Mouse (Mus musculus) natural killer cell, adult 2 months (primary cell): Measurements from ENCODE around the gene Dhrs13.

Experiments
- DNase-seq, 2 experiments: peaks; one replicate each; pipeline ENCODE4 v3.0.0; 2022; ENCODE audit warnings: low spot score in 2 of 2

Gene Dhrs13

GRCm38 (mm10) chr11:78031947-78032808 is at the start of gene Dhrs13:
Dhrs13 (plus strand) TSS chr11:78032280.
- DNase-seq = peak; percentile 56 to 75

GRCm38 (mm10) chr11:77982441-77982905 is 49.6 kb upstream of the Dhrs13 start, which contains the start of gene Phf12:
Phf12 (plus strand) TSS chr11:77982754.
- DNase-seq = peak; percentile 99 to 100

- DNase-seq = peak; percentile 61 to 63
Observed at GRCm38 (mm10) chr11:77983191-77983936, 48.7 kb upstream of the Dhrs13 start.

DNA sequence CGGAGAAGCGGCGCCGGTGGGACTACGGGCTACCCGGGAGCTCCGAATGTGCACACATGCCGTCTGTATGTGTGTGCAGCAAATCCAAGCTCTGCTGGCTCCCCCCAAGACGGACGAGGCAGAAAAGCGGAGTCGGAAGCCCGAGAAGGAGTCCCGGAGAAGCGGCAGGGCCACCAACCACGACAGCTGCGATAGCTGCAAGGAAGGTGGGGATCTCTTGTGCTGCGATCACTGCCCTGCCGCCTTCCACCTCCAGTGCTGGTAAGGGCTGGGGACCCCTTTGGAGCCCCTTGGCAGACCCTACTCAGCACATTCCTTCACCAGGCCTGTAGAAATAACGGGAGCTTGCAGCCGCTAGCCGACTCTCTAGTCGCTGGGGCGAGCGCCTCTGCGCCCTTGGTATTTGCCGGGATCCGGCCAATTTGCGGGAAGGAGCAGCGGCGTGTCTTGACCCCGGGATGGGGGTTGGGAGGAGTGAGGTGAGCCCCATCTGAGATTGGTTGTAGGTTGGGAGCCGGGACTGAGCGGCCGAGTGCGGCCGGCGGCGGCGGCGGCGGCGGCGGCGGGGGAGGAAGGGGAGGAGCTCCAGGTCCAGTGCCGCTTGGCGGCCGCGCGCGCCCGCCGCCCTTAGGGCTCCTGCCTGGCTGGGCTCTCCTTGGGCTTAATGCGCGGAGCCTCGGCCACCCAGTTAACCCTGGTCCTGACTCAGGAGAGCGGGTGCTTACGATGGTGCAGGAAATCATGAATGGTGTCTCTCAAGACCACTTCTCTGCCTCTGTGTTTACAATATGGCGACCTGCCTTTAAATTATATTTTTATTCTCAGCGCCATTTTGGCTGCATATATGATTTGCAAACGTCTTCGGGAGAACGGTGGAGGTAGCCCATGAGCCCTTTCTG is 47.9 kb upstream of the Dhrs13 start:
- DNase-seq = peak; percentile 54 to 58

- DNase-seq = no peak
Observed at GRCm38 (mm10) chr11:77984836-77985231, 47.2 kb upstream of the Dhrs13 start.

DNA sequence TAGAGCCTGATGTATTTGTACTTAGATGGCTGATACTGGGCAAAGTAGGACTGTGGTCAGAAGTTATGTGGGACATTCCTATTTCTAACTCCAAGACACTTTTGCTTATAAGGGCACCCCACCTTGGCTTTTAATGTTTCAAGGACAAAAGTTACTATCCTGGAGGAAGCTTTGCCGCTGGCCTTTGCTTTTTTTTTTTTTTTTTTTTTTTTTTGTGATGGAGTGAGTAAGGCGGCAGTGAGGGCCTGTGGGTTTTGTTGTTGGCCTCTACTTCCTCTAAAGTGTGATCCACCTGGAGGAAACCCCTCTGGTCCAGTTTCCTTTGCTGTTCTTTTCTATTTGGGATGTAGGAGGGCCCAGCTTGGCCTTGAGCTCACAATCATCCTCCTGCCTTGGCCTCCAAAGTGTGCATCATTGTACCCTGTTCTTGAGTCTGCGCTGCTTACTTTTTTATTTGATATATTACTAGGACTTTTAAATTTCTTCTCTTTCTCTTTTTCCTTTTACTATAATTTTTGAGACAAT is 46.5 kb upstream of the Dhrs13 start:
- no peak for DNase-seq

DNA sequence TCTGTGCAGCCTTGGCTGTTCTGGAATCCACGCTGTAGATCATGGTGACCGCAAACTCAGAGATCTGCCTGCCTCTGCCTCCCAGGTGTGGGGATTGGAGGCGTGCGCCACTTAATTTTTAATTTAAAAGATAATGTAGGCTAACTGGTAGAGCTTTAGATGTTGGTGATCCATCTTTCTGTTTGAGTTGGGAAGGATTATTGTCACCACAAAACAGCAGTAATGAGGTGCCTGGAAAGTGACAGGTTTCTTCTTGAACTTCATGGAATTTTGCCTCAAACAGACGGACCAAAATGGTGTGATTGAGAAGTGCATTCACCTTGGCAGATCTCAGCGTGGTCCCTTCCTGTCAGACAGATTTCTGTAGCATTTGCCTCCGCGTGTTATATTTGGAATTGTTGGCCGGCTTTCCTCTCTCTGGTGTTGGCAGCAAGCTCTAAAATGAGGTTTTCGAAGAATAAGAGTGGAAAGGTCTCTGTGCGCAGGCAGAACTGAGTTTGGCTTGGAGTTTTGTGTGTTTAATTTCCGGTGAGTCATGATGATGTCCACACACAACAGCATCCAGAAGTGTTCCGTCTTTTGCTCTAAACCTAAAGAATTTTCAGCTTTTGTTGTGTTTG is 42.9 kb upstream of the Dhrs13 start:
- no peak for DNase-seq

GRCm38 (mm10) chr11:77995556-77995955 is 36.5 kb upstream of the Dhrs13 start:
- no peak for DNase-seq

- DNase-seq = no peak
Observed at GRCm38 (mm10) chr11:78006446-78006845, 25.6 kb upstream of the Dhrs13 start.

GRCm38 (mm10) chr11:78019676-78020075 is 12.4 kb upstream of the Dhrs13 start:
- DNase-seq = peak; percentile 54 to 68

DNA sequence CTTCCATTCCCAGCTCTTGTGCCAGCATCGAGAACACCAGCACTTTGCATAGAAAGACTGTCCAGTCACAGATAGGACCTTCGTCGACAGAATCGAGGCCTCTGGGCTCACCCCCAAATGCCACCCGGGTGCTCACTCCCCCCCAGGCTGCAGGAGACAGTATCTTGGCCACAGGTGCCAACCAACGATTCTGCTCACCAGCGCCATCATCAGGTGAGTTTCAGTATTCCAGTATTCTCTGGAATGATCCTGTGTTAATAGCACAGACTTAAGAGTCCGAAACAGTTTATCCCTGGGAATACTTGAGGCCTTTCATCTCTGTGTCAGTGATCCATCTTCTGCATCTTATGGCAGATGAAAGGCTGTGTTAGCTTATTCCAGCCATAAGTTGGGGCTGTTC is 8.5 kb upstream of the Dhrs13 start:
- DNase-seq = peak; percentile 23 to 45

- no peak for DNase-seq
Observed at GRCm38 (mm10) chr11:78029240-78029639, 2.8 kb upstream of the Dhrs13 start.

GRCm38 (mm10) chr11:78030600-78030999 is 1.5 kb upstream of the Dhrs13 start:
- no peak for DNase-seq

DNA sequence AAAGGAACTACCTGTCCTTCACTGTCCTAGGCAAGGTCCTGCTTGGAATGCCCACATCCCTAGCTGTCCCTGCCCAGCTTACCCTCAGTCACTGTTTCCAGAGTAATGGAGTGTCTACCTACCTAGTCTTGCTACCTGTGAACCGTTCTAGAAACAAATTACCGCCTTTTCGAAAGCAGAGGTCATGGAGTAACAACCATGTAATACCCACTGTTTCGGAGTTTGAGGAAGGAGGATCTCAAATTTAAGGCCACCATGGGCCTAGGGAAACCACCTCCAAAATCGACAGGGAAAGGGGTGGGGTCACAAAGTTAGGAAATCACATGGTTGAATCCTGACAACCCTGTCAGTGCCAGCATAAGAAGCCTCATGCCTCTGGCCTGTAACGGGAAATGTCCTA is 691 bp upstream of the Dhrs13 start:
- no peak for DNase-seq

DNA sequence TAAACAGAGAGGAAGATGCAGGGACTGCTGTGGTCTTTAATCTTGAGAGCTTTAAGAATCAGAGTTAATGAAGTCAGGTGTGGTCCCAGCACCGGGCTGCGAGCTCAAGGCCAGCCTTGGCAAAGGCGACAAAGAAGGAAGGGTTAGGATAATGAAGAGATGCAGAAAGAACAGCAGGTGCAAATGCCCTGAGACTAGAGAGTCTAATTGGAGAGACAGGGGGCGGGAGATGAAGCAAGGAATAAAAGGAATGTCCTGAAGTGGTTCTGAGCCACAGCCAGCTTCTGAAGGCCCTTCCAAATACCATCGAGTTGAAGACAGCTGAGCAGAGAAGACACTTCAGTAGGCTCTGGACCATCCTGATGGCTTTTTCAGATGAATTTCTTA is 722 bp downstream of the Dhrs13 start:
- no peak for DNase-seq

- no peak for DNase-seq
Observed at GRCm38 (mm10) chr11:78033931-78034617, 2.0 kb downstream of the Dhrs13 start.

DNA sequence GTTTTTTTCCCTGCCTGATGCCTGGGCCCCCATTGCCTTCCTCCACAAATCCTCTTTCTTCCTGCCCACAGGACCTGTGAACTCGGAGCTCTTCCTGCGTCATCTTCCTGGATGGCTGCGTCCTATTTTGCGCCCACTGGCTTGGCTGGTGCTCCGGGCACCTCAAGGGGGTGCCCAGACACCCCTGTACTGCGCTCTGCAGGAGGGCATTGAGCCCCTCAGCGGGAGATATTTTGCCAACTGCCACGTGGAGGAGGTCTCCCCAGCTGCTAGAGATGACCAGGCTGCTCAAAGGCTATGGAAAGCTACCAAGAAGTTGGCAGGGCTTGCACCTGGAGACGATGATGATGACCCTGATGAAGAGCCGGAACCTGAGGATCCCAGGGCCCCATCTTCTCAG is 4.7 kb downstream of the Dhrs13 start:
- DNase-seq = no peak

DNA sequence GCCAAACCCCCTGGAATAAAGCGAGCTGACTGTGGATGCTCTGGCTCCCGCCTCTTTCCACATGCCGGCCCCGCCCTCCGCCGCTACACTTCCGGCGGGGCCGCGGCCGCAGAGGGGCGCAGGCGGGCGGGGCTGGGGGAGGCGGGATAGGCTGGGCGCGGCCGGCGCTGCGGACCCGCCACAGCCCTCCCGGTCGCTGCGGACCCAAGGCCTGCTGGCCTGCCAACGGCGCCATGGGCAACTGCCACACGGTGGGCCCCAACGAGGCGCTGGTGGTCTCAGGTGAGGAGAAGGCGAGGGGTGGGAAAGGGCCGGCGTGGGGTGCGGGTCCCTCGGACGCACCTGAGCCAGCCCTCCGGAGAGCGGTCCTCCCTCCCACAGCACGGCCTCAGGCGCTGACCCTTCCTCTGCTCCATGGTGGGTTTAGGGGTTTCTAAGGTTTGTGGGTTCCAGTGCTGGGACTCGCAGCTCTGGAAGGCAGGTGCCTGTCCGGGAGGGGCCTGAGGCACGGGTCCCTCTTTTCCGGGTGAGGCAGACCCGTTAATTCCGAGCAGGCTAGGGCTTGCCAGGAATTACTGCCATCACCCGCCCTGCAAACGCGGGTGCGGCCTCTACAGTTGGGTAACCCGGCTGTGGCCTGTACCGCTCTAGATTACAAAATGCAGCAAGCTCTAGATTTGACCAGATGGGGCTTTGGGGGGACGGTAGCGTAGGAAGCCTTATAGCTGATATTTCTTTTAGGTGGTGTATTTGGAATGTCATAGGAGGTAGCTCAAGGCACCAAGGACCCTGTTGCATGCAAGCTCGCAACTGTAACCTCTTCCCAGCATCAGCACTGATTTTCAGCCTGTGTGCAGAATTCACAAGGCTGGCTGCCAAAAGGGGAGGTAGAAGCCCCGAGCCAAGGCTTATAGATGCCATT is 6.0 kb downstream of the Dhrs13 start, which contains the start of gene Flot2:
Flot2 (plus strand) TSS at position 101 of the 922 bp plus-strand sequence.
- peak; percentile 17 to 28 for DNase-seq

DNA sequence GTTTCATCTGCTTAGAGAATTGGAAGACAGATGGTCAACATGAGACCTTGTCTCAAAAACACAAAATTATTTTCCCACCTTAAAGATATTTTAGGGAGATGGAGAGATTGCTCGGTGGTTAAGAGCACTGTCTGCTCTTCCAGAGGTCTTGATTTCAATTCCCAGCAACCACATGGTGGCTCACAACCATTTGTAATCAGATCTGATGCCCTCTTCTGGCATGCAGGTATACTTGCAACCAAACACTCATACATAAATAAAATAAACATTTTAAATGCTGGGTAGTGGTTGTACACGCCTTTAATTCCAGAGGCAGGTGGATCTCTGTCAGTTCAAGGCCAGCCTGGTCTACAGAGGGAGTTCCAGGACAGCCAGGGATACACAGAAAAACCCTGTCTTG is 8.8 kb downstream of the Dhrs13 start:
- no peak for DNase-seq
